Comparison of ENCODE assay signal across 20 mouse cellular contexts in the genomic region with DNA sequence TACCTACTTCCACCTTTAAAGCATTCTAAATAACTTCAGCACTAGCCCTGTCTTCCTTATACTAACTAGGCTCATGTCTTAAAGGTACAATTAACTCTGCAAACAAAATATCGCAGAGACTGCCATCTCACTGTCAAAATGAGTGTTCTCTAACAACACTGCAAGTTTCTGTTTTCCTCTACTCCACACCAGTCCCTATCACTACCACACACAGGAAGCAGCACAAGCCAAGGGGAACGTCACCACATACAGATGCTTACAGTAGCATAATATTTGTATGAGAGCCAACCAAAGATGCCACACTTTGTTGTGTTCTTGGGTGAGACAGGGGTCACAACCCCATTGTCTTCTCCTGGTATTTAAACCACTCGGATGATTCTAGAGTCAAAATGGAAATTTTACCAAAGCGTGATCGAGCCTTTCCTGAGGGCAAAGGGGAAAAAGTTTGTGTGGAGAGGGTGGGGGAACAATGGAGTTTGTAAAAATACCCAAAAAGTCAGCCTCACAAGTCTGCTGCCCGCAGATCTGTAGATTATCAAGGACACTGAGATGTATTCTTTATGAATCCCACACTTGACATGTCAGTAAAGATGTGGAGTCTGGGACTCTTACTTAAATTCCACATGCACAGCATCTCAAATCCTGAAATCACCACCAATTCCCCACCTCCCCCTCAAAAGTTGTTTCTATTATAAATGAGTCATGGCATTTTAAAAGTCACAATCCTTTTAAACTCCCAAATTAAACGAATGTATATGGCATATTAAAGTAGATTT. TPM values are rescaled to one million over a fixed set of nuclear protein-coding genes. Genes with fewer than 3 reads are reported as not detected.
DNase-seq lines count a peak whose midpoint lies in the region; ATAC-seq lines count a peak whose summit lies in the region.
"Had no signal": no experiment of that assay in that cellular context is flagged by ENCODE, and none has a peak within 500 bp of the region (broad histone marks: within the 10 kb centered on the region; RNA-seq: fewer than 3 reads in every experiment).

No protein-coding gene starts in this region.

- no peaks in the 10 kb centered on the region for H3K9me3 ChIP-seq in midbrain, embryonic 11.5 days (ENCODE audit: control insufficient read depth, low read length)
- H3K9me3 ChIP-seq in midbrain, embryonic 15.5 days: no peaks in the 10 kb centered on the region
- no peaks in the 10 kb centered on the region for H3K9me3 ChIP-seq in embryonic facial prominence, embryonic 13.5 days
- H3K9me3 ChIP-seq: forebrain, embryonic 12.5 days had no signal

- no peak overlapping the region for H3K4me2 ChIP-seq in midbrain, embryonic 11.5 days
- H3K4me2 ChIP-seq in midbrain, embryonic 15.5 days: no peak overlapping the region
- peak overlapping the region; percentile 73 for H3K4me2 ChIP-seq in embryonic facial prominence, embryonic 13.5 days
- H3K4me2 ChIP-seq: forebrain, embryonic 12.5 days; liver, embryonic 11.5 days had no signal

- H3K36me3 ChIP-seq in midbrain, embryonic 11.5 days (ENCODE audit: control insufficient read depth, insufficient read depth, low read length): no peaks in the 10 kb centered on the region
- no peaks in the 10 kb centered on the region for H3K36me3 ChIP-seq in midbrain, embryonic 15.5 days (replicated peaks)
- H3K36me3 ChIP-seq in embryonic facial prominence, embryonic 13.5 days: no peaks in the 10 kb centered on the region
- H3K36me3 ChIP-seq: forebrain, embryonic 12.5 days had no signal

- peaks cover 5% of the 10 kb centered on the region; the same call in 1 of the 2 replicates for H3K4me1 ChIP-seq in midbrain, embryonic 11.5 days (ENCODE audit: control insufficient read depth, insufficient read depth, low read length)
- peaks cover 4% of the 10 kb centered on the region; the same call in 1 of the 2 replicates for H3K4me1 ChIP-seq in midbrain, embryonic 15.5 days
- H3K4me1 ChIP-seq in embryonic facial prominence, embryonic 13.5 days: peaks cover 57% of the 10 kb centered on the region

- peaks cover 85% of the 10 kb centered on the region for H3K27me3 ChIP-seq in midbrain, embryonic 11.5 days (ENCODE audit: control insufficient read depth, insufficient read depth, low read length)
- peaks cover 87% of the 10 kb centered on the region for H3K27me3 ChIP-seq in midbrain, embryonic 15.5 days (replicated peaks)
- H3K27me3 ChIP-seq in embryonic facial prominence, embryonic 13.5 days: peaks cover 27% of the 10 kb centered on the region
- H3K27me3 ChIP-seq: CH12.LX had no signal

- no peak for ATAC-seq in midbrain, embryonic 11.5 days (ENCODE audit: low FRiP score)
- ATAC-seq in midbrain, embryonic 15.5 days (replicated peaks): no peak
- ATAC-seq in embryonic facial prominence, embryonic 13.5 days (ENCODE audit: insufficient number of reproducible peaks, insufficient read depth, low FRiP score, low TSS enrichment, low read depth): no peak

- H3K27ac ChIP-seq in midbrain, embryonic 11.5 days (ENCODE audit: low read depth, low read length): no peak overlapping the region
- no peak overlapping the region for H3K27ac ChIP-seq in midbrain, embryonic 15.5 days
- H3K27ac ChIP-seq in embryonic facial prominence, embryonic 13.5 days: peak overlapping the region; percentile 77
- H3K27ac ChIP-seq: forebrain, embryonic 12.5 days; stomach, postnatal 0 days had no signal

- no peak overlapping the region for H3K9ac ChIP-seq in midbrain, embryonic 11.5 days (ENCODE audit: low read length)
- no peak overlapping the region for H3K9ac ChIP-seq in midbrain, embryonic 15.5 days
- peak overlapping the region; percentile 82; the same call in 1 of the 2 replicates for H3K9ac ChIP-seq in embryonic facial prominence, embryonic 13.5 days
- H3K9ac ChIP-seq: forebrain, embryonic 12.5 days had no signal

- no peak overlapping the region for H3K4me3 ChIP-seq in midbrain, embryonic 11.5 days (ENCODE audit: low read depth, low read length)
- H3K4me3 ChIP-seq in midbrain, embryonic 15.5 days: no peak overlapping the region
- no peak overlapping the region for H3K4me3 ChIP-seq in embryonic facial prominence, embryonic 13.5 days
- H3K4me3 ChIP-seq: forebrain, embryonic 12.5 days had no signal

- DNase-seq in embryo, embryonic 9.5 days (ENCODE audit: extremely low spot score): peak; percentile 31
- DNase-seq in embryo, embryonic 11 days: no peak
- peak; percentile 92 for DNase-seq in midbrain, embryonic 11.5 days (ENCODE audit: low spot score, missing footprints)
- DNase-seq in kidney, postnatal 36 days: no peak
- DNase-seq in urinary bladder, adult 2 months (ENCODE audit: low spot score): no peak
- DNase-seq: adrenal gland, postnatal 14 days; cerebellum, adult 11-12 months; gastrocnemius, postnatal 25 days; kidney, adult 11 months; left cerebral cortex, postnatal 4 days; lung, adult 18-20 months; lung, postnatal 14 days; right cerebral cortex, postnatal 4 days; thymus, postnatal 14 days had no signal

- 8% methylated on average over 7 of the region's 7 CpGs for WGBS in midbrain, embryonic 11.5 days
- 6% methylated on average over 7 of the region's 7 CpGs for WGBS in midbrain, embryonic 15.5 days
- WGBS in embryonic facial prominence, embryonic 13.5 days: 21% methylated on average over 7 of the region's 7 CpGs

RNA-seq across cellular contexts. Expression of gene Six1, which starts 16.1 kb away (rescaled TPM):
- polyA plus RNA-seq in midbrain, embryonic 11.5 days (2014; fragmentation: Nextera tagmentation; extraction: Ambion mirVana): 10.4 and 12.1 TPM in 2 replicates
- polyA plus RNA-seq in midbrain, embryonic 15.5 days (2015; fragmentation: Nextera tagmentation; extraction: Ambion mirVana): 0.82 and 1.3 TPM in 2 replicates
- polyA plus RNA-seq in embryonic facial prominence, embryonic 13.5 days (2015; fragmentation: Nextera tagmentation; extraction: Ambion mirVana): 34.3 and 35.0 TPM in 2 replicates
- polyA plus RNA-seq in urinary bladder, adult 2 months (2012; rRNA removed): 1.1 and 1.8 TPM in 2 replicates

Comparison
In these comparisons a context has a peak if more than half of its experiments do, and no peak if none do; other contexts are left out.
1. DNase-seq: peak in embryo, embryonic 9.5 days (single experiment) and midbrain, embryonic 11.5 days (single experiment); none in embryo, embryonic 11 days (single experiment), kidney, postnatal 36 days (0 of 2) and urinary bladder, adult 2 months (single experiment).